Mouse (Mus musculus): ENCODE measurements around the gene Cyp39a1. TPM values are rescaled to one million over a fixed set of nuclear protein-coding genes. Genes with fewer than 3 reads are reported as not detected.
A peak's percentile ranks its signal among the peaks of the same experiment; 100 is the strongest.

Cyp39a1 gene
- 23.9 and 27.0 TPM in 2 replicates for polyA plus RNA-seq (2015; fragmentation: Nextera tagmentation; extraction: Ambion mirVana)

DNA sequence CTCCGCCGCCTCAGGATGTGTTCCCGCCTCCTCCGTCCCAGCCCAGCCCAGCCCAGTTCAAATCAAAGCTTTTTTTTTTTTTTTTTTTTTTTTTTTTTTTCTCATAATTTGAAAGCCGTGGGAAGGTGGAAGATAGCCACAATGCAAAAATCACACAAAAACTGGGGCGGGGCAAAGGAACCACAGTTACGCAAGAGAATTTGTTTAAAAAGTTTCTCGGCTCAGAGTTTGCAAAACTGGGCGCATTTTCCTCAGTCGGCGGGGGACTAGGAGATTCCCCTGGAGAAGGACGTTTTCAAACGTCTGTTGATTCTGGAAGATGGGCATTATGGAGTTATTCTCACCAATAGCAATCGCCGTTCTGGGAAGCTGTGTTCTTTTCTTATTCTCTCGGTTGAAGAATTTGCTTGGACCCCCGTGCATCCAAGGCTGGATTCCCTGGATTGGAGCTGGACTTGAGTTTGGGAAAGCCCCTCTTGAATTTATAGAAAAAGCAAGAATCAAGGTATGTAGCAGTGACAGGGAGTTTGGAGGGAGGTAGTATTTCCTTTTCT lies at the start of gene Cyp39a1:
Gene Cyp39a1, plus strand, starts transcription at position 136 of the 554 bp plus-strand sequence.
- Histone ChIP-seq H3K4me3 (peak within 1 kb of the TSS; percentile 83), H3K9ac (peak within 1 kb of the TSS; percentile 68), H3K27me3 (no peaks in the 10 kb centered on the region), H3K4me2 (peak within 1 kb of the TSS; percentile 79), H3K4me1 (peaks cover 17% of the 10 kb centered on the region), H3K27ac (peak within 1 kb of the TSS; percentile 75), H3K9me3 (no peaks in the 10 kb centered on the region), H3K36me3 (peaks cover 6% of the 10 kb centered on the region; the same call in 1 of the 2 replicates)
- under 1% methylated on average over 17 of the region's 17 CpGs for WGBS
- no peak for ATAC-seq (ENCODE audit: insufficient number of reproducible peaks, low FRiP score, low TSS enrichment, low read depth)

DNA sequence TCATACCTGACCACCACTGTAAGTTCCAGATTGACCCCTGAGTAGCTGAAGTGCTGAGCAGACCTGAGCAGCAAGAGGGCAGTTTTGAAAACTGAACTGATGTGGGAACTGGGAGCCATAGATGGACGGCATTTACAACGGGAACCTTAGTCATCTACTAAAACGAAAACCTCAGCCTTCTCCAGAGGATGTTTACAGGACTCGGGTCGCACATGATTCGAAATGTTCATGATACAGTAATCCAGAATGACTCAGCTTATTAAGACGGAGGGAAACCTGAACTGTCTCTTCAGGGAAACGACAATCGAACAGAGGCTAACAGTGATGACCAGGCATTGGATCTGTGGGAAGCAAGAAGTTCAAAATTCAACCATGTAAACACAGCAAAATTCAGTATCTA lies 48.1 kb upstream of the Cyp39a1 start:
- no peaks in the 10 kb centered on the region for H3K27me3 ChIP-seq
- ATAC-seq (ENCODE audit: insufficient number of reproducible peaks, low FRiP score, low TSS enrichment, low read depth): no peak
- 83% methylated on average over 9 of the region's 9 CpGs for WGBS

DNA sequence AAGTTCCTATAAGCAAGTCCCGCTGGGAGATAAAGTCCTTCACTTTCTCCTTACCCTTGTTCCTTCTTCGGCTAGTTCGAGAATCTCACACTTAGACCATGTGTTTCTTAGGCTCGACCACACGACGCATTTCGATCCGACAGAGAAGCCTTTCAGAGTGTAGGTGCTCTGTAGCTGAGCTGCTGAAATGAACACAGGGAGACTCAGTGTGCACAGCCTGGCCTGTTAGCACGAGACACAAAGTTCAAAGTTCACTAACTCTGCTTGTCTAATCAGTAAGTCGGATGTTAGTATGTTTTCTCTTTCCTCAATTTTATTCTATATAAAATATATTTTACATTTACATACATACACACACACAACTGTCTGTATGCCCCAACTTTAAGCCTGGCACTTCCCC lies 45.1 kb upstream of the Cyp39a1 start:
- H3K27me3 ChIP-seq: no peaks in the 10 kb centered on the region
- H3K4me1 ChIP-seq: no peaks in the 10 kb centered on the region
- H3K4me3 ChIP-seq: no peak overlapping the region
- no peak for ATAC-seq (ENCODE audit: insufficient number of reproducible peaks, low FRiP score, low TSS enrichment, low read depth)
- no peak overlapping the region for H3K9ac ChIP-seq
- H3K4me2 ChIP-seq: no peak overlapping the region
- H3K36me3 ChIP-seq: no peaks in the 10 kb centered on the region
- H3K27ac ChIP-seq: no peak overlapping the region
- no peaks in the 10 kb centered on the region for H3K9me3 ChIP-seq
- WGBS: 82% methylated on average over 10 of the region's 10 CpGs

More for the DNA sequence above, 48.1 kb upstream of the Cyp39a1 start:
- H3K27ac ChIP-seq: no peak overlapping the region
- H3K9ac ChIP-seq: no peak overlapping the region
- no peaks in the 10 kb centered on the region for H3K9me3 ChIP-seq
- no peak overlapping the region for H3K4me2 ChIP-seq
- no peak overlapping the region for H3K4me3 ChIP-seq
- H3K36me3 ChIP-seq: no peaks in the 10 kb centered on the region
- H3K4me1 ChIP-seq: no peaks in the 10 kb centered on the region

DNA sequence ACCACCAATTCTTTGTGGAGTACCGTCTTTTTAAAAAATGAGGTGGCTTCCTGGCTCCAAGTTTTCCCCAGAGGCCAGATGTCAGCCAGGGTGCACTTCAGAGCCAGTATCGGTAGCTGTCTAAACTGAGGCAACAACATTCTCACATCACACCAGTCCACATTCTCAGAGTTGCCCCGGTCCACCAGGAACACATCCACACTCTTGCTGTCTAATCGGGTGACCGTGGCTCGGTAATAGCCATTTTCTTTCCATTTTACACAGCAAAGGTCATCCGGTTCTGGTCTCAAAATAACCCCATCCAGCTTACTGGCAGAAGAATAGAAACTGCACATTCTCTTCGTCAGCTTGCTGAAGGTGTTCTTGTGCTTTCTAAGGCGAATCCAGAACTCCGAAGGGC lies 39.0 kb upstream of the Cyp39a1 start:
- 91% methylated on average over 10 of the region's 10 CpGs for WGBS
- no peak overlapping the region for H3K27ac ChIP-seq
- no peak overlapping the region for H3K9ac ChIP-seq
- no peak for ATAC-seq (ENCODE audit: insufficient number of reproducible peaks, low FRiP score, low TSS enrichment, low read depth)
- H3K4me2 ChIP-seq: no peak overlapping the region
- H3K4me3 ChIP-seq: no peak overlapping the region
- no peaks in the 10 kb centered on the region for H3K36me3 ChIP-seq
- H3K9me3 ChIP-seq: no peaks in the 10 kb centered on the region
- H3K27me3 ChIP-seq: peaks cover 34% of the 10 kb centered on the region
- peaks cover 14% of the 10 kb centered on the region for H3K4me1 ChIP-seq

DNA sequence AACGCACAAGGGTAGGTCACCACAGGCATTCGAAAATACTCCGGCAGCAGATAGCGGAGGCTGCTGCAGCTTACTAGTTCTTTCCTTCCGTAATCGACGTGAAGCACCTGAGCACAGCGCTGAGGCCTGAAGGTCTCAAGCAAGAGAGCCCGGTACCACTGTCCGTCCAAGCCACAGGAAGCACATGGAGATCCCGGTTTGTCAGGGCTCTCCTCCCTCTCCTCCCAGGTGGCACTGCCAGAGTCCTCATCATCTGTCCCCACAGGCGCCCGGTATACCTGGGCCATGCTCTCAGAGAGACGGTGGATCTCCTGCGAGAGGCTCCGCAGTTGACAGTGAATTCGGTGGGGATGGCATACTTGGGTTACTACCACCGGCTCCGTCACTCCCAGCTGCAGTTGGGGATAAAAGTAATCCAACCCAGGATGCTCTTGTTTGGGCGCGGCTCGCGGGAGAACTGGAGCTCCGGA lies 38.2 kb upstream of the Cyp39a1 start:
- Histone ChIP-seq H3K36me3 (no peaks in the 10 kb centered on the region), H3K4me3 (peak overlapping the region; percentile 40), H3K27ac (no peak overlapping the region), H3K4me1 (peaks cover 14% of the 10 kb centered on the region), H3K9ac (no peak overlapping the region), H3K4me2 (peak overlapping the region; percentile 84), H3K27me3 (peaks cover 34% of the 10 kb centered on the region), H3K9me3 (no peaks in the 10 kb centered on the region)
- 23% methylated on average over 24 of the region's 24 CpGs for WGBS
- no peak for ATAC-seq (ENCODE audit: insufficient number of reproducible peaks, low FRiP score, low TSS enrichment, low read depth)

DNA sequence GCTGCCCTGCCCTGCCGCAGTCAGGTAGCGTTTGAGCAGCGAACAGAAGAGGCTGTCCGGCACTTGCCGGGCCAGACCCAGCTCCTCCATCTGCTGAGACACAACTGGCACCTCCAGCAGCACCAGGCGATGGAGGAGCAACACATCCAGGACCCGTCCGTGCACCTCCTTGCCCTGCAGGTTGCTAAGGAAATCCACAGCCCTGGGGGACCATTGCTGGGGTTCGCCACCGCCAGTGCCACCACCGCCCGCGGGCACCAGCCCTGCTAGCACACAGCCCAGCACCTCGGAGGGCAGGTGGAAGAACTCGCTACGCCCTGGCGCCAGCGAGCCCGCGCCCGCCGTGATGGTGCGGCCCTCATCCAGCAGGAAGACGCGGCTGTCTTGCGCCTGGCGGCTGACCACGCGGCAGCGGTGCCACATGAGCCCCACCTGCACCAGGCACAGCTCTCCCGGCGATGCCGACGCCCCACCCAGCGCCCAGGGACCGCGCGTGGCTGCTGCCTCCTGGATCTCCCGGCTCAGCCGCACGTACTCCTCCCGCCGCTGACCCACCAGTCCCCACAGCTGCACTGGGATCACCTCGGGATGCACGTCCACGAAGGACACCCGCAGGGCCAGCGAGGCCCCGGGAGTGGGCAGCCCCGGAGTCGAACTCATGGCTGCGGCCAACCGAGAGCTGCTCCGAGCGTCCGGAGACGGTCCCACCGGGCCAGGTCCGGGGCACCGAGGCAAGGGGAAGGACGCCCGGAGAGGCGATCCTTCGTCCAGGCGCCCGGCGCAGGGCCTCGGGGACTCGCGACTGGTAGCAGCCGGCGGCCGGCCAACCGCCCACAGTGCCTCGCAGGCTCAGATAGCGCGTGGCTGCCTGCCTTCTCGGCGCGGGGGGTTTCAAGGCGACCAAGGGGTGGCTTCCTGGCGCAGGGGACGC lies 37.5 kb upstream of the Cyp39a1 start, which contains the start of gene Tdrd6:
Gene Tdrd6, minus strand, starts transcription at position 804 of the 931 bp plus-strand sequence.
- H3K4me1 ChIP-seq: peaks cover 14% of the 10 kb centered on the region
- no peak within 1 kb of the TSS for H3K27ac ChIP-seq
- H3K9ac ChIP-seq: peak within 1 kb of the TSS; percentile 28
- ATAC-seq (ENCODE audit: insufficient number of reproducible peaks, low FRiP score, low TSS enrichment, low read depth): no peak
- WGBS: 4% methylated on average over 83 of the region's 83 CpGs
- no peaks in the 10 kb centered on the region for H3K9me3 ChIP-seq
- H3K36me3 ChIP-seq: no peaks in the 10 kb centered on the region
- peak within 1 kb of the TSS; percentile 84 for H3K4me2 ChIP-seq
- H3K27me3 ChIP-seq: peaks cover 34% of the 10 kb centered on the region
- H3K4me3 ChIP-seq: peak within 1 kb of the TSS; percentile 40

DNA sequence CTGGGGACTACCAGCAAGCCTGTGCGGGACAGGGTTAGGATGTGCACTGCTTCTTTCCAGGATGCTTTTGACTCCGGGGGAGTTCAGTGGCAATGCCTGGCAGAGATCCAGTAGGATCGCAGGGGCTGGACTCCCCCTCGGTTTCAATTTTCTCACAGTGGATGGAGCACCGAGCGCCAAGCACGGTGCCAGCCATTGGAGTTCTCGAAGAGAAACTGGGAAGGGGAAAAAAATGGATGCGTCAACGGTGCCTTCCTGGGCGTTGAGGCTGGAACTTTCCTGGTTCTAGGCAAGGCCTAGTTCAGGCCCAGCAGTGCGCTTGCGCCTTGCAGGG lies 36.8 kb upstream of the Cyp39a1 start:
- H3K27me3 ChIP-seq: peaks cover 34% of the 10 kb centered on the region

DNA sequence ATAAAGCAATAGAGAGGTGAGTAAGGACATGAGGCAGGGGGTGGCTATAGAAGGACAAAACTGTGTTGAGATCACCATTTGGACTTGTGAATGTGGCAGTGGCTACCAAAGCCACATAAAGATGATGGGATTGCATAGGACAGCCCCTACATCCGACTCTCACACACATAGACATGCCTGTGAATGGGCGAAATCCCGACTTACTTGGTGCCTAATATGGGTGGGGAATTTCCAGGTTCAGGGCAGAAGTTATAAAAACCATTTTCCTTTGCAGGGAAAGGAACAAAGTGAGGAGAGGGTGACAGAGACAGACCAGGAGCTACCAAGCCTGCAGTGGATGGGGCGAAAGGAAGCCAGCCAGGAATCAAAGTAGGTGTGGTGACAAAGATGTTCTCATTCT lies 30.1 kb upstream of the Cyp39a1 start:
- Histone ChIP-seq H3K36me3 (0 out of 2 replicates have a peak, but pooled peaks cover 3% of the 10 kb centered on the region), H3K27ac (no peak overlapping the region), H3K9ac (no peak overlapping the region), H3K4me3 (no peak overlapping the region), H3K9me3 (no peaks in the 10 kb centered on the region), H3K4me2 (no peak overlapping the region), H3K27me3 (no peaks in the 10 kb centered on the region), H3K4me1 (no peaks in the 10 kb centered on the region)
- ATAC-seq (ENCODE audit: insufficient number of reproducible peaks, low FRiP score, low TSS enrichment, low read depth): no peak
- WGBS: 93% methylated on average over 4 of the region's 4 CpGs

More for the DNA sequence above, 36.8 kb upstream of the Cyp39a1 start:
- H3K27ac ChIP-seq: no peak overlapping the region
- no peaks in the 10 kb centered on the region for H3K36me3 ChIP-seq
- peak overlapping the region; percentile 84 for H3K4me2 ChIP-seq
- peaks cover 14% of the 10 kb centered on the region for H3K4me1 ChIP-seq
- 43% methylated on average over 13 of the region's 13 CpGs for WGBS
- no peak overlapping the region for H3K9ac ChIP-seq
- H3K9me3 ChIP-seq: no peaks in the 10 kb centered on the region
- peak overlapping the region; percentile 40 for H3K4me3 ChIP-seq
- no peak for ATAC-seq (ENCODE audit: insufficient number of reproducible peaks, low FRiP score, low TSS enrichment, low read depth)

DNA sequence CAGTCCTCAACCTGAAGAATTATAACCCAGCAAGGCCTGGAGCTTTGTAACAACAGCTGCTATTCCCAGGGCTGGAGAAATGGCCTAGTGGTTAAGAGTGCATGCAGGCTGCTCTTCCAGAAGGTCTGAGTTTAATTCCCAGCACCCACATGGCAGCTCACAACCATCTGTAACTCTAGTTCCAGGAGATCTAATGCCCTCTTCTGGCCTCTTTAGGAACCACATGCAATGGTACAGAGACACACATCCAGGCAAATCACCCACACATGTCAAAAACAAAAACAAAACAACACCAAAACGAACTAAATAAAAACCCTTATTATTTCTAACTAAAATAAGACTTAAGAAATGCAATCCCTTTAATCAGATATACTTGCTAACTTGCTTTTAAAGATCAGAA lies 26.4 kb upstream of the Cyp39a1 start:
- H3K9me3 ChIP-seq: no peaks in the 10 kb centered on the region
- H3K9ac ChIP-seq: no peak overlapping the region
- no peaks in the 10 kb centered on the region for H3K27me3 ChIP-seq
- H3K4me2 ChIP-seq: no peak overlapping the region
- H3K4me1 ChIP-seq: no peaks in the 10 kb centered on the region
- no peak overlapping the region for H3K27ac ChIP-seq
- no peak for ATAC-seq (ENCODE audit: insufficient number of reproducible peaks, low FRiP score, low TSS enrichment, low read depth)
- WGBS: 71% methylated on average over 1 of the region's 1 CpGs
- H3K36me3 ChIP-seq: peaks cover 27% of the 10 kb centered on the region
- H3K4me3 ChIP-seq: no peak overlapping the region

DNA sequence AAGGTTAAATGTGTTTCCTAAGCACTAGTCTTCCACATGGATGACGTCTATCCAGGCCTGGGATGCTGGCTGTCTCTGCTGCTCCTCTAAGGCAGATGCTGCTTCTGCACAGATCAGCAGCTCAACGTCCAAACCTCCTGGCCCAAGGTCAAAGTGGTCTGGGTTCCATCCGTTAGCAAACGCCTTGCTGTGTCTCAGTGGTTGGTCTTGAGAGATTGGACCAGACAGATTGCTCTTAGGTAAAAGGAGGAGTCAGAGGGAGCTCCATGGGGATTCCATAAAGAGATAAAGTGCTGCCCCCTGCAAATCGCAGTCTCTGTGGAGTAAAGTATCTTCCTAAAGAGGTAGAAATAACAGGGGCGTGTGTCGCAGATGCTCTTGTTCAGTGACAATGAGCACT lies 24.0 kb upstream of the Cyp39a1 start:
- H3K36me3 ChIP-seq: peaks cover 41% of the 10 kb centered on the region

DNA sequence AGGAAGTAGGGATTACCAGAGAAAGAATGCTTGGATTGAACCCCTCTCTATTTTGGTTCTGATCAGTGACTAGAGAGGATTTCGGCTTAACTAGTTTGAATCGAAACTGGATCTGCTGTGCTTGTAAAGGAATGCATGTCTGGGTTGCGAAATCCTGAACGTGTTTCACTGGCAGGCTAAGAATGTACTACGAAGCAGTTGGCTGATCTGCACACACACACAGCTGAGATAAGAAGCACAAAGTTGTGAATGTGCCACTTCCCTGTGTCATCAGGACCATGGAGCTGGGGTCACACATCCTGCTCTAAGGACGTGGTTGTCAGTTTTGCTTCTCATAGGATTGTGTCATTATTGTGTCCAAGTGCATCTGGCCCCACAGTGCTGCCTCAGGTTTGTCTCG lies 22.9 kb upstream of the Cyp39a1 start:
- ATAC-seq (ENCODE audit: insufficient number of reproducible peaks, low FRiP score, low TSS enrichment, low read depth): no peak
- no peaks in the 10 kb centered on the region for H3K27me3 ChIP-seq

More for the DNA sequence above, 24.0 kb upstream of the Cyp39a1 start:
- H3K4me3 ChIP-seq: no peak overlapping the region
- H3K9me3 ChIP-seq: no peaks in the 10 kb centered on the region
- no peaks in the 10 kb centered on the region for H3K4me1 ChIP-seq
- no peak overlapping the region for H3K27ac ChIP-seq
- no peak overlapping the region for H3K9ac ChIP-seq
- no peaks in the 10 kb centered on the region for H3K27me3 ChIP-seq
- H3K4me2 ChIP-seq: no peak overlapping the region
- no peak for ATAC-seq (ENCODE audit: insufficient number of reproducible peaks, low FRiP score, low TSS enrichment, low read depth)
- WGBS: 83% methylated on average over 7 of the region's 7 CpGs

DNA sequence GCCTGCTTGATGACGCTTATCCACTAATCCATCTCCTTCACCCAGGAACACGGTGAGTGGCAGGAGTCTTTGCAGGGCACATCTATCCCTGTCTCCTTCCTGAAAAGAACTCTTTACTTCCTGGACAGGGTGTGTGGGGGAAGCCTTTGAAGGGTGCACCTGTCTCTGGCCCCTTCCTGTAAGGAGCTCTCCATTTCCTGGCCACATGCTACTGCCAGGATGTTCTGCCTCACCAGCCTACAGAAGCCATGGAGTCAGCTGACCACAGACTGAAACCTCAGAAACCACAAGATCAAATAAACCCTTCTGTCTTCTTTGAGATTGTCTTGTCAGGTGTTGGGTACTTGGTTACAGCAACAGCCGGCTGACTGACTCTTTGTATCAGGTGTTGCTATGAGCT lies 22.1 kb upstream of the Cyp39a1 start:
- H3K36me3 ChIP-seq: peaks cover 45% of the 10 kb centered on the region
- H3K9ac ChIP-seq: no peak overlapping the region
- WGBS: 88% methylated on average over 3 of the region's 3 CpGs

More for the DNA sequence above, 22.9 kb upstream of the Cyp39a1 start:
- H3K4me2 ChIP-seq: no peak overlapping the region
- no peaks in the 10 kb centered on the region for H3K4me1 ChIP-seq
- WGBS: 70% methylated on average over 7 of the region's 7 CpGs
- H3K4me3 ChIP-seq: no peak overlapping the region
- H3K9me3 ChIP-seq: no peaks in the 10 kb centered on the region
- H3K27ac ChIP-seq: no peak overlapping the region
- H3K9ac ChIP-seq: no peak overlapping the region
- H3K36me3 ChIP-seq: peaks cover 41% of the 10 kb centered on the region

More for the DNA sequence above, 22.1 kb upstream of the Cyp39a1 start:
- H3K9me3 ChIP-seq: no peaks in the 10 kb centered on the region
- H3K4me2 ChIP-seq: no peak overlapping the region
- H3K4me1 ChIP-seq: no peaks in the 10 kb centered on the region
- H3K27me3 ChIP-seq: no peaks in the 10 kb centered on the region
- ATAC-seq (ENCODE audit: insufficient number of reproducible peaks, low FRiP score, low TSS enrichment, low read depth): no peak
- no peak overlapping the region for H3K27ac ChIP-seq
- no peak overlapping the region for H3K4me3 ChIP-seq
